Mouse (Mus musculus): Measurements from ENCODE around the gene Gm20388. TPM values are rescaled to one million over a fixed set of nuclear protein-coding genes. Genes with fewer than 3 reads are reported as not detected.
"Not testable (repeated sequence)": the region's sequence is repeated elsewhere in the genome, so short reads cannot be mapped to it uniquely, and the experiment has no call there.

Gene Gm20388
- polyA plus RNA-seq, 1 experiment from 2014 or later = not detected

DNA sequence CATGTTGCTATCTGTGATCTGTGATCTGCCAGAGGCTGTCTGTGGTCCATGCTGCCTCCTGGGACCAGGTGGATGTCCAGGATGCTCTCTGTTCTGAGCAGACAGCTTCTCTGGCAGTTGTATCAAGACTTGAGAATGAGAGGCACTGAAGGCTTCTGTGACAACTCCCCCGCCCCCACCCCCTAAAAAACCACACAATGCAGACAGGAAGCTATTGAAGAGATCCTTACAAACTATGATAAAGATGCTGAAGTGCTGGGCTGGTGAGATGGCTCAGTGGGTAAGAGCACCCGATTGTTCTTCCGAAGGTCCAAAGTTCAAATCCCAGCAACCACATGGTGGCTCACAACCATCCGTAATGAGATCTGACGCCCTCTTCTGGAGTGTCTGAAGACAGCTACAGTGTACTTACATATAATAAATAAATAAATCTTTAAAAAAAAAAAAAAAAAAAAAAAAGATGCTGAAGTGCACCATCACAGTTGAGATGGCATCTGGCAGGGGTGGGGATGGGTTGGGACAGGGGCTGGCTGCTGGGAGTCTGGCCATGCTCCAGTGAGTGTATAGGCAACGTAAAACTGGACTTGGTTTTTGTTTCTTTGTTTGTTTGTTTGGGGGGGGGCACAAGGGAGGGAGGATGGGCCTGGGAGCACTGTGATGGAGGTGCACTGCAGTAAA lies 1235.0 kb downstream of the Gm20388 start:
- not testable (repeated sequence) for H3K4me3 ChIP-seq; H3K27ac ChIP-seq; ATAC-seq (ENCODE audit: insufficient number of reproducible peaks, insufficient read depth, low FRiP score, low TSS enrichment); H3K4me1 ChIP-seq; H3K27me3 ChIP-seq; H3K9ac ChIP-seq; H3K9me3 ChIP-seq; H3K4me2 ChIP-seq (replicated peaks); H3K36me3 ChIP-seq
- WGBS = 79% methylated on average over 4 of the region's 6 CpGs

DNA sequence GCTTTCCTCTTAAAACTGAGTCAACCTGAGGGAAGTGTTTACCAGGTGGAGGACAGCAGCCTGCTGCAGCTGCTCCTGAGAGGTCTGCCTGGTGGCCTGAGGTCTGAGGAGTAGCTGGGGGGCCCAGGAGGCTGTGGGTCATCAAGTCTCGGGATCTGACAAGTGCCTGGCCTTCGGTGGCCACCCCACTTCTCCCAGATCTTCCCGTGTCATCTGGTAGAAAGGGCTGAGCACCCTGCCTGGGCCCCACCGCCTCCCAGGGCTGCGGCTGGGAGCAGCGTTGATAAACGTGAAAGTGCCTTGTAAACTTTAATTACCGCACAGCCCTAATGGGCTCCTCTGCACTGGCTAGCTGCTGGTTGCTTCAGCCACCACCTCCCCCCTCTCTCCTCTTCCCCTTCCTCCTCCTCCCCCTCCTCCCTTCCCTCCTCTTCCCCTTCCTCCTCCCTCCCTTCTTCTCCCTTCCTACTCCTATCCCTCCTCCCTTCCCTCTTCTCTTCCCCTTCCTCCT lies 1238.0 kb downstream of the Gm20388 start:
- 38% methylated on average over 8 of the region's 8 CpGs for WGBS
- H3K27me3 ChIP-seq = no peaks in the 10 kb centered on the region
- no peak overlapping the region for H3K27ac ChIP-seq
- no peaks in the 10 kb centered on the region for H3K36me3 ChIP-seq
- ATAC-seq (ENCODE audit: insufficient number of reproducible peaks, insufficient read depth, low FRiP score, low TSS enrichment) = no peak
- no peak overlapping the region for H3K4me3 ChIP-seq
- no peaks in the 10 kb centered on the region for H3K9me3 ChIP-seq
- H3K4me1 ChIP-seq = no peaks in the 10 kb centered on the region
- no peak overlapping the region for H3K9ac ChIP-seq
- H3K4me2 ChIP-seq (replicated peaks) = no peak overlapping the region

DNA sequence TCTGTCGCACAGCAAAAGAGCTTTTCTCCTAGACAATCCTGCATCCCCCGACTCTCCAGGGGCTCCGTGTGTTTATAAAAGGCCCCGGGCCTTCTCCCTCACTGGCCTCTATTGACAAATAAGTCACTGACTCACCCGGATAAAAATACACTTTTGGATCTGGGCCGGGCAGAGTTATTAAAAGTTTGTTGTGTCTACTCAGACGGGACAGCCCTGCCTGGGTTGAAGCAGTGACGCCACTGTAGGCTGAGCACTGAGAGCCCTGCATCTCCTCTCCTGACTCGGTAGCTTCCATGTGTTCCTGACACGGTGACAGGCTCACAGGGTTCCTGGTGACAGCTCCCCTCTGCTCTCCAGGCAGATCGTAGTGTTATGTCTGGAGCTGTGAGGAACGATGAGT lies 1241.8 kb downstream of the Gm20388 start:
- H3K9me3 ChIP-seq = no peaks in the 10 kb centered on the region
- no peak overlapping the region for H3K4me2 ChIP-seq (replicated peaks)
- 61% methylated on average over 12 of the region's 12 CpGs for WGBS
- no peaks in the 10 kb centered on the region for H3K36me3 ChIP-seq
- no peaks in the 10 kb centered on the region for H3K4me1 ChIP-seq
- H3K27ac ChIP-seq = no peak overlapping the region
- no peaks in the 10 kb centered on the region; the same call in 1 of the 2 replicates for H3K27me3 ChIP-seq
- no peak overlapping the region for H3K4me3 ChIP-seq
- ATAC-seq (ENCODE audit: insufficient number of reproducible peaks, insufficient read depth, low FRiP score, low TSS enrichment) = no peak
- no peak overlapping the region for H3K9ac ChIP-seq

DNA sequence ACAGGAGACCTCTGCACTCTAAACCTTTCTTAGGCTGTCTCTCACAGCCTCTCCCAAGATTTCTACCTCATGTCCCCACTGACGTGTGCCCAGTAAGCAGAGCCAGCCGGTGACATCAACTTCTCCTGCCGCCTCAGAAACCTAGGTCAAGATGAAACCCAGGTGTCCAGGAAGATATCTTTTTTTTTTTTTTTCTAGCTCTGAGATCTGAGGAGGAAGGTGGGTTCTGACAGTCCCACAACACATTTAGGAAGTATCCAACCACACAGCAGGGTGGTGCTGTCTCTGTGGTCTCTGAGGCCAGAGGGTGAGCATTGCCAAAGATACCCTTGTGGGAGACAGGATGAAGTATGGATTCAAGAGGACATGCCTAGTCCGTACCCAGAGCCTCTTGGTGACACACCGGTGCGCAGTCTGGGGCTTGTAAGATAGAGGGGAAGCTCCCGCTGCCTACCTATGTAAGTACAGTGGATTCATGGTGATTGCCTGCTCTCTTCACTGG lies 1246.4 kb downstream of the Gm20388 start:
- Histone ChIP-seq H3K36me3 (no peaks in the 10 kb centered on the region), H3K9me3 (no peaks in the 10 kb centered on the region), H3K4me2 (replicated peaks) (no peak overlapping the region), H3K9ac (no peak overlapping the region), H3K27ac (no peak overlapping the region), H3K27me3 (no peaks in the 10 kb centered on the region; the same call in 1 of the 2 replicates), H3K4me1 (no peaks in the 10 kb centered on the region), H3K4me3 (no peak overlapping the region)
- 86% methylated on average over 7 of the region's 7 CpGs for WGBS
- no peak for ATAC-seq (ENCODE audit: insufficient number of reproducible peaks, insufficient read depth, low FRiP score, low TSS enrichment)

DNA sequence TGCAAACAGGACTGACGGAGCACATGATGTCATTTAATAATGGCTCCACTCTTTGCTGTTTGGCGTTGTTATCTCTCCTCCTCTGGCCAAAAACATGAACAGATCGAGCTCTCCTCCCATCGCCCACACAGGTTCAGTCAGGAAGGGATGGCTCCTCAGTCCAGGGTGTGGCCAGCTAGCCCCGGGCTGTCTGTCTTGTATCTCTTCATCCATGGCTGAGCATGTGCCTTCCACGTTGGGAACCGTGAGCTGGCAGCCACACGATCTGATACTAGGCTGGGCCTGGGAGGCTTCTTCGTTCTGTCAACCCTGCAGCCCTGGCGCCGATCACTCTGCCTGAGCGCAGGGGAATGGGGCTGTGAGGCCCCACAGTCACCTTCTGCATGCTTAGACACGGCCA lies 1248.2 kb downstream of the Gm20388 start:
- 78% methylated on average over 13 of the region's 13 CpGs for WGBS
- peaks cover 9% of the 10 kb centered on the region; the same call in 1 of the 2 replicates for H3K4me1 ChIP-seq
- H3K36me3 ChIP-seq = no peaks in the 10 kb centered on the region
- H3K27ac ChIP-seq = no peak overlapping the region
- H3K9me3 ChIP-seq = no peaks in the 10 kb centered on the region
- ATAC-seq (ENCODE audit: insufficient number of reproducible peaks, insufficient read depth, low FRiP score, low TSS enrichment) = no peak
- no peaks in the 10 kb centered on the region; the same call in 1 of the 2 replicates for H3K27me3 ChIP-seq
- H3K4me2 ChIP-seq (replicated peaks) = no peak overlapping the region
- H3K4me3 ChIP-seq = no peak overlapping the region
- no peak overlapping the region for H3K9ac ChIP-seq

DNA sequence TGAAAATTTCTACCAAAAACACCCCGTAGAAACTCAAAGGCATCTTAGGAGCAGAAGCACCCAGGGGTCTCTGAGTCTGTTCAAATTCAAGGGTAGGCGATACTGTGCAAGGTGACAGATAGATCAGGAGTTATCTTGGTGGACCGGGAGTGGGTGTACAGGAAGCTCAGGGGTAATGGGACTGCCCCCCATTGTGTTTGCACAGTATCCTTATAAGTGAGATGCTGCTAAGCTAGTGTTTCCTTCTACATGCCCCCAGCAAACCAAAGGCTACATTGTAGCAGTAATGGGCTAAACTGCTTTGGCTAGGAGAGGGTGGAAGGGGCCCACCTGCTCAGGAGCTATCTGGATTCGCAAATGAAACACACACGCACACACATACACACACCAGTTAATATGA lies 1250.8 kb downstream of the Gm20388 start:
- H3K36me3 ChIP-seq = no peaks in the 10 kb centered on the region
- H3K9me3 ChIP-seq = no peaks in the 10 kb centered on the region
- H3K4me1 ChIP-seq = peaks cover 15% of the 10 kb centered on the region; the same call in 1 of the 2 replicates
- H3K4me2 ChIP-seq (replicated peaks) = no peak overlapping the region
- H3K27me3 ChIP-seq = no peaks in the 10 kb centered on the region; the same call in 1 of the 2 replicates
- no peak overlapping the region for H3K9ac ChIP-seq
- no peak overlapping the region for H3K27ac ChIP-seq
- WGBS = 91% methylated on average over 5 of the region's 5 CpGs
- no peak overlapping the region for H3K4me3 ChIP-seq
- no peak for ATAC-seq (ENCODE audit: insufficient number of reproducible peaks, insufficient read depth, low FRiP score, low TSS enrichment)

DNA sequence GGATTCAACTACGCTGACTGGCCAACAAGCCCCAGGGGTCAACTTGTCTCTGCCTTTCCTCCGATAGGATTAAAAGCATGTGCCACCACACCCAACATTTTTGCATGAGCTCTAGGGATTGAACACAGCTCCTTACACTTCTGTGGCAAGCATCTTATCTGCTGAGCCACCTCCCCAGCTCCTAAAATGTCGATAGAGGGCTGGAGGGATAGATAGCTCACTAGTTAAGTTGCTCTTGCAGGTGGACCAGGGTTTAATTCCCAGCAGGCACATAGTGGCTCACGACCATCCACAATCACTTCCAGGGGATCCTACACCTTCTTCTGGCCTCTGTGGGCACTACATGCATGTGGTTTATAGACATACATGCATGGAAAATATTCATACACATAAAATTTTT lies 1251.8 kb downstream of the Gm20388 start:
- 64% methylated on average over 4 of the region's 4 CpGs for WGBS
- Histone ChIP-seq H3K27ac (no peak overlapping the region), H3K9me3 (no peaks in the 10 kb centered on the region), H3K36me3 (no peaks in the 10 kb centered on the region), H3K27me3 (no peaks in the 10 kb centered on the region), H3K4me1 (peaks cover 15% of the 10 kb centered on the region; the same call in 1 of the 2 replicates), H3K9ac (no peak overlapping the region), H3K4me3 (no peak overlapping the region), H3K4me2 (replicated peaks) (no peak overlapping the region)
- ATAC-seq (ENCODE audit: insufficient number of reproducible peaks, insufficient read depth, low FRiP score, low TSS enrichment) = no peak

DNA sequence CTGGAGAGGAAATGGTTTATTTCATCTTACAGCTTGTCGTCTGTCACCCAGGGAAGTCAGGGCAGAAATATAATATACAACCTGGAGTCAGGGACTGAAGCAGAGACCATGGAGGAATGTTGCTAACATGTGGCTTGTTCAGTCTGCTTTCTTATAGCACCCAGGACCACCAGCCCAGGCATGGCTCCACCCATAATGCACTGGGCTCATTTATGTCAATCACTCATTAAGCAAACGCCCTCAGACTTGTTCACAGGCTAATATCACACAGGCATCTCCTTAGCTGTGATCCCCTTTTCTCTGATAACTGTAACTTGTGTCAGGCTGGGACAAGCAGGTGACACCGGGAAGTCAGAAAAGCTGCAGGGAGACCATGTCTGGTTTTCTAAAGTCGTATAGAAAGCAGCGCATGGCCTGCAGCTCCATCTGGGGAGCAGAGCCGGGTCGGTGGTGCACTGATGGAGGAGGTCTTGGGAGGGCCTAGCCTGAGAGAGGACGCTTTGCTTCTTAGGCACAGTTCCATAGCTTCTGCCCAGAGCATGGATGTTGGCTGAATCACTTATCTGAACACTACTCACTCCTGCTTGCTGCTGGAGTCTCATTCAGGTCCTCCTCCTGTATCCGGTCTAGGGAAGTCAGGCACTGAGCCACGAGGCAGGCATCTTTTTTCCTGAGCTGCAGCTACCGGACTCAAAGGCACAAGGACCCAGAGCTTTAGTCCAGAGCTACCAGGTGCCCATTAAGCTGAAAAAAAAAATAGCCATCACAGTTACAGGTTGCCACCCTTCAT lies 1252.5 kb downstream of the Gm20388 start:
- Histone ChIP-seq H3K4me2 (replicated peaks) (no peak overlapping the region), H3K4me1 (peaks cover 15% of the 10 kb centered on the region; the same call in 1 of the 2 replicates), H3K27ac (no peak overlapping the region), H3K9me3 (no peaks in the 10 kb centered on the region), H3K36me3 (no peaks in the 10 kb centered on the region), H3K27me3 (no peaks in the 10 kb centered on the region), H3K4me3 (no peak overlapping the region), H3K9ac (no peak overlapping the region)
- ATAC-seq (ENCODE audit: insufficient number of reproducible peaks, insufficient read depth, low FRiP score, low TSS enrichment) = no peak
- WGBS = 66% methylated on average over 11 of the region's 11 CpGs

DNA sequence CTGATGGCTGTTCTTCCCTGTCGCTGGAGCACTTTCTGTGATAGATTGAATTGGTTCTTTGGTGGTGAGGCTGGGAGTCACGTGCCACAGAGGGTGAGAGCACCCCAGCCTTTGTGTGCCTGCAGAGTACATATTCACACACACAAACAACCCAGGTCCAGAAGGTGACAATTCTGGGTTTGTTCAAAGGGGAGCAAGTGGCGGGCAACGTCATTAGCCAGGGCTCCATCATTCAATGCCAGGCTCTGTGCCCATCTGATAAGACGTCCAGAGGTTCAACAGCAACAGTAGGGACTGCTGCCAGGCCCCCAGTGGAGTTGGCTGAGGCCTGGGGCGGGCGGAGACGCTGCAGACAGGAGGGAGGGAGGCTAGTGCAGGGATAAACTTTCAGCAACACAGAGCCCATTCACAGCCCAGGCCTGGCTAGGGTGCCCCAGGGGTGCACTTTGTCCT lies 1253.4 kb downstream of the Gm20388 start:
- no peaks in the 10 kb centered on the region for H3K9me3 ChIP-seq
- H3K9ac ChIP-seq = no peak overlapping the region
- no peak overlapping the region for H3K4me2 ChIP-seq (replicated peaks)
- H3K4me3 ChIP-seq = no peak overlapping the region
- no peaks in the 10 kb centered on the region for H3K36me3 ChIP-seq
- 40% methylated on average over 8 of the region's 8 CpGs for WGBS
- peaks cover 15% of the 10 kb centered on the region; the same call in 1 of the 2 replicates for H3K4me1 ChIP-seq
- ATAC-seq (ENCODE audit: insufficient number of reproducible peaks, insufficient read depth, low FRiP score, low TSS enrichment) = peak; percentile 49; the same call in 1 of the 2 replicates
- H3K27me3 ChIP-seq = no peaks in the 10 kb centered on the region
- no peak overlapping the region for H3K27ac ChIP-seq

DNA sequence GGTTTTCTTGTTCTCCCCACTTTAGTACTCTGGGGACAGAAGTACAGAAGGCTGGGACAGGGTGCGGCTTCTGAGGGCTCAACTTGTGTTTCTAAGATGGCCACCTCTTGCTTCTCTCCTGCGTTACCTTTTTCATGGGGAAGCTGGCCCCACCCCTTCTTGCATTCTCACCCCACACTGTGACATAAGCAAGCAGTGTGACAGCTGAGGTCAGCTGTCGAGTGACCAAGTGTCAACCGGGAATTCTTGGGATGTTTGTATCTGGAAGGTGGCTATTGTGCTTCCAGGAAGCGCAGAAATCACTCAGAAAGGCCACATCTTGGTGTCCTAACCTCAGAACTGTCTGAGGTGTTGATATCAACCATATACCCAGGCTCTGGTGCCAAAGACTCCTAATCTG lies 1257.4 kb downstream of the Gm20388 start:
- no peak overlapping the region for H3K27ac ChIP-seq
- no peak for ATAC-seq (ENCODE audit: insufficient number of reproducible peaks, insufficient read depth, low FRiP score, low TSS enrichment)
- no peaks in the 10 kb centered on the region for H3K9me3 ChIP-seq
- no peaks in the 10 kb centered on the region for H3K27me3 ChIP-seq
- WGBS = 65% methylated on average over 5 of the region's 5 CpGs
- H3K4me2 ChIP-seq (replicated peaks) = no peak overlapping the region
- H3K36me3 ChIP-seq = no peaks in the 10 kb centered on the region
- no peak overlapping the region for H3K4me3 ChIP-seq
- no peak overlapping the region for H3K9ac ChIP-seq
- peaks cover 34% of the 10 kb centered on the region for H3K4me1 ChIP-seq

DNA sequence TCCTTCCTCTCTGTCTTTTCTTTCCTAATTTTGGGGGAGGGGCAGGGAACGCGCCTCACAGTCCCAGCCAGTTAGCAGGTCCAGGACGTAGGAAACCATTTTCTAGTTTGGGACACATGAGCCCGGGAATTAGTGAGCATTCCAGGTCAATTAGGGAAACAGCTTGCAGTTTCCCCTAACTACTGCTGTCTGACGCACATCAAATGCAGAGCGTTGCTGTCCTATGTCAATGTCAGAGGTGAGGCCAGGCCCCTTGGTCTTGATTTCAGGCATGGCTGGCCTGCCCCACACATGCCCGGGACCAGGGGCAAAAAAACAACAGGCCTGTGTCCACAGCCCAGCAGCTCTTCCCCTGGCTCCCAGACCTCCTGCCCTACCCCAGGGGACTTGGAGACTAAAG lies 1259.5 kb downstream of the Gm20388 start:
- no peaks in the 10 kb centered on the region for H3K9me3 ChIP-seq
- H3K4me2 ChIP-seq (replicated peaks) = no peak overlapping the region
- WGBS = 12% methylated on average over 7 of the region's 7 CpGs
- no peaks in the 10 kb centered on the region for H3K27me3 ChIP-seq
- H3K9ac ChIP-seq = no peak overlapping the region
- H3K4me3 ChIP-seq = no peak overlapping the region
- ATAC-seq (ENCODE audit: insufficient number of reproducible peaks, insufficient read depth, low FRiP score, low TSS enrichment) = no peak
- H3K27ac ChIP-seq = peak overlapping the region; percentile 66; the same call in 1 of the 2 replicates
- peaks cover 28% of the 10 kb centered on the region for H3K4me1 ChIP-seq
- H3K36me3 ChIP-seq = no peaks in the 10 kb centered on the region
